Mouse (Mus musculus): ENCODE data around the gene Nhlrc2. TPM values are rescaled to one million over a fixed set of nuclear protein-coding genes. Genes with fewer than 3 reads are reported as not detected.

Gene Nhlrc2
- polyA plus RNA-seq, 1 experiment from 2014 or later = 11.5 TPM

- peaks cover 37% of the 10 kb centered on the region; the same call in 1 of the 2 replicates for H3K36me3 ChIP-seq (ENCODE audit: insufficient read depth, low read length)
- H3K4me2 ChIP-seq (ENCODE audit: low read length) = no peak overlapping the region
- no peak for ATAC-seq (replicated peaks; ENCODE audit: low FRiP score, low read depth)
- no peak for TF ChIP-seq CTCF (IDR thresholded peaks at IDR 0.05; ENCODE audit: low read depth)
- no peaks in the 10 kb centered on the region for H3K27me3 ChIP-seq (ENCODE audit: insufficient read depth, low read length)
- no peaks in the 10 kb centered on the region for H3K4me1 ChIP-seq (replicated peaks; ENCODE audit: insufficient read depth, low read length)
- no peak for DNase-seq (ENCODE audit: low spot score)
- H3K9ac ChIP-seq (ENCODE audit: low read depth, low read length) = no peak overlapping the region
- H3K4me3 ChIP-seq (replicated peaks; ENCODE audit: low read depth, low read length) = no peak overlapping the region
- 74% methylated on average over 6 of the region's 6 CpGs for WGBS
- no peaks in the 10 kb centered on the region for H3K9me3 ChIP-seq (replicated peaks; ENCODE audit: low read length)
- no peak overlapping the region for H3K27ac ChIP-seq
Observed at GRCm38 (mm10) chr19:56588205-56588626, 40.2 kb downstream of the Nhlrc2 start.

- no peaks in the 10 kb centered on the region for H3K9me3 ChIP-seq (replicated peaks; ENCODE audit: low read length)
- H3K4me2 ChIP-seq (ENCODE audit: low read length) = no peak overlapping the region
- no peak for DNase-seq (ENCODE audit: low spot score)
- ATAC-seq (replicated peaks; ENCODE audit: low FRiP score, low read depth) = no peak
- H3K27ac ChIP-seq = no peak overlapping the region
- no peak for TF ChIP-seq CTCF (IDR thresholded peaks at IDR 0.05; ENCODE audit: low read depth)
- no peaks in the 10 kb centered on the region for H3K27me3 ChIP-seq (ENCODE audit: insufficient read depth, low read length)
- H3K9ac ChIP-seq (ENCODE audit: low read depth, low read length) = no peak overlapping the region
- no peaks in the 10 kb centered on the region for H3K4me1 ChIP-seq (replicated peaks; ENCODE audit: insufficient read depth, low read length)
- peaks cover 41% of the 10 kb centered on the region; the same call in 1 of the 2 replicates for H3K36me3 ChIP-seq (ENCODE audit: insufficient read depth, low read length)
- H3K4me3 ChIP-seq (replicated peaks; ENCODE audit: low read depth, low read length) = no peak overlapping the region
- 92% methylated on average over 6 of the region's 6 CpGs for WGBS
Observed at GRCm38 (mm10) chr19:56589008-56589407, 40.9 kb downstream of the Nhlrc2 start.

- Histone ChIP-seq H3K27me3 (ENCODE audit: insufficient read depth, low read length) (no peaks in the 10 kb centered on the region), H3K9me3 (replicated peaks; ENCODE audit: low read length) (no peaks in the 10 kb centered on the region), H3K9ac (ENCODE audit: low read depth, low read length) (no peak overlapping the region), H3K4me2 (ENCODE audit: low read length) (no peak overlapping the region), H3K36me3 (ENCODE audit: insufficient read depth, low read length) (peaks cover 41% of the 10 kb centered on the region; the same call in 1 of the 2 replicates), H3K4me1 (replicated peaks; ENCODE audit: insufficient read depth, low read length) (no peaks in the 10 kb centered on the region), H3K4me3 (replicated peaks; ENCODE audit: low read depth, low read length) (no peak overlapping the region), H3K27ac (no peak overlapping the region)
- no peak for DNase-seq (ENCODE audit: low spot score)
- ATAC-seq (replicated peaks; ENCODE audit: low FRiP score, low read depth) = no peak
- WGBS = 94% methylated on average over 5 of the region's 5 CpGs
- TF ChIP-seq CTCF (IDR thresholded peaks at IDR 0.05; ENCODE audit: low read depth) = no peak
Observed at GRCm38 (mm10) chr19:56589455-56589854, 41.4 kb downstream of the Nhlrc2 start.

GRCm38 (mm10) chr19:56590250-56590649 is 42.2 kb downstream of the Nhlrc2 start:
- peaks cover 49% of the 10 kb centered on the region for H3K36me3 ChIP-seq (ENCODE audit: insufficient read depth, low read length)

GRCm38 (mm10) chr19:56592472-56592871 is 44.4 kb downstream of the Nhlrc2 start:
- Histone ChIP-seq H3K27ac (no peak overlapping the region), H3K9ac (ENCODE audit: low read depth, low read length) (no peak overlapping the region), H3K4me1 (replicated peaks; ENCODE audit: insufficient read depth, low read length) (no peaks in the 10 kb centered on the region), H3K27me3 (ENCODE audit: insufficient read depth, low read length) (no peaks in the 10 kb centered on the region), H3K4me3 (replicated peaks; ENCODE audit: low read depth, low read length) (no peak overlapping the region), H3K9me3 (replicated peaks; ENCODE audit: low read length) (no peaks in the 10 kb centered on the region), H3K36me3 (ENCODE audit: insufficient read depth, low read length) (peaks cover 61% of the 10 kb centered on the region), H3K4me2 (ENCODE audit: low read length) (no peak overlapping the region)
- 56% methylated on average over 9 of the region's 9 CpGs for WGBS
- DNase-seq (ENCODE audit: low spot score) = peak; percentile 80
- no peak for ATAC-seq (replicated peaks; ENCODE audit: low FRiP score, low read depth)
- TF ChIP-seq CTCF (IDR thresholded peaks at IDR 0.05; ENCODE audit: low read depth) = no peak

More at GRCm38 (mm10) chr19:56590250-56590649, 42.2 kb downstream of the Nhlrc2 start:
- Histone ChIP-seq H3K4me2 (ENCODE audit: low read length) (no peak overlapping the region), H3K27ac (no peak overlapping the region), H3K4me3 (replicated peaks; ENCODE audit: low read depth, low read length) (no peak overlapping the region), H3K9ac (ENCODE audit: low read depth, low read length) (no peak overlapping the region), H3K4me1 (replicated peaks; ENCODE audit: insufficient read depth, low read length) (no peaks in the 10 kb centered on the region), H3K9me3 (replicated peaks; ENCODE audit: low read length) (no peaks in the 10 kb centered on the region), H3K27me3 (ENCODE audit: insufficient read depth, low read length) (no peaks in the 10 kb centered on the region)
- 86% methylated on average over 3 of the region's 3 CpGs for WGBS
- no peak for TF ChIP-seq CTCF (IDR thresholded peaks at IDR 0.05; ENCODE audit: low read depth)
- ATAC-seq (replicated peaks; ENCODE audit: low FRiP score, low read depth) = no peak
- no peak for DNase-seq (ENCODE audit: low spot score)

- no peak overlapping the region for H3K27ac ChIP-seq
- no peaks in the 10 kb centered on the region for H3K27me3 ChIP-seq (ENCODE audit: insufficient read depth, low read length)
- ATAC-seq (replicated peaks; ENCODE audit: low FRiP score, low read depth) = no peak
- H3K4me1 ChIP-seq (replicated peaks; ENCODE audit: insufficient read depth, low read length) = peaks cover 20% of the 10 kb centered on the region
- H3K9ac ChIP-seq (ENCODE audit: low read depth, low read length) = no peak overlapping the region
- H3K4me3 ChIP-seq (replicated peaks; ENCODE audit: low read depth, low read length) = no peak overlapping the region
- H3K4me2 ChIP-seq (ENCODE audit: low read length) = no peak overlapping the region
- no peak for DNase-seq (ENCODE audit: low spot score)
- H3K9me3 ChIP-seq (replicated peaks; ENCODE audit: low read length) = no peaks in the 10 kb centered on the region
- WGBS = 29% methylated on average over 3 of the region's 3 CpGs
- TF ChIP-seq CTCF (IDR thresholded peaks at IDR 0.05; ENCODE audit: low read depth) = no peak
- H3K36me3 ChIP-seq (ENCODE audit: insufficient read depth, low read length) = peaks cover 24% of the 10 kb centered on the region
Observed at GRCm38 (mm10) chr19:56599996-56600395, 51.9 kb downstream of the Nhlrc2 start.

GRCm38 (mm10) chr19:56600797-56601196 is 52.7 kb downstream of the Nhlrc2 start:
- peaks cover 20% of the 10 kb centered on the region for H3K4me1 ChIP-seq (replicated peaks; ENCODE audit: insufficient read depth, low read length)
- no peaks in the 10 kb centered on the region for H3K9me3 ChIP-seq (replicated peaks; ENCODE audit: low read length)
- H3K27me3 ChIP-seq (ENCODE audit: insufficient read depth, low read length) = no peaks in the 10 kb centered on the region
- no peak overlapping the region for H3K9ac ChIP-seq (ENCODE audit: low read depth, low read length)
- H3K27ac ChIP-seq = peak overlapping the region; percentile 78; the same call in 1 of the 2 replicates
- WGBS = 57% methylated on average over 7 of the region's 7 CpGs
- ATAC-seq (replicated peaks; ENCODE audit: low FRiP score, low read depth) = no peak
- no peak overlapping the region for H3K4me2 ChIP-seq (ENCODE audit: low read length)
- H3K36me3 ChIP-seq (ENCODE audit: insufficient read depth, low read length) = peaks cover 16% of the 10 kb centered on the region
- peak; percentile 44 for DNase-seq (ENCODE audit: low spot score)
- no peak overlapping the region for H3K4me3 ChIP-seq (replicated peaks; ENCODE audit: low read depth, low read length)
- no peak for TF ChIP-seq CTCF (IDR thresholded peaks at IDR 0.05; ENCODE audit: low read depth)
